Mouse (Mus musculus): Measurements from ENCODE around the gene Sez6.

Sez6 gene

GRCm38 (mm10) chr11:77981609-77982440 is 51.2 kb downstream of the Sez6 start:
- DNase-seq (ENCODE audit: low spot score), result peak; percentile 99

DNA sequence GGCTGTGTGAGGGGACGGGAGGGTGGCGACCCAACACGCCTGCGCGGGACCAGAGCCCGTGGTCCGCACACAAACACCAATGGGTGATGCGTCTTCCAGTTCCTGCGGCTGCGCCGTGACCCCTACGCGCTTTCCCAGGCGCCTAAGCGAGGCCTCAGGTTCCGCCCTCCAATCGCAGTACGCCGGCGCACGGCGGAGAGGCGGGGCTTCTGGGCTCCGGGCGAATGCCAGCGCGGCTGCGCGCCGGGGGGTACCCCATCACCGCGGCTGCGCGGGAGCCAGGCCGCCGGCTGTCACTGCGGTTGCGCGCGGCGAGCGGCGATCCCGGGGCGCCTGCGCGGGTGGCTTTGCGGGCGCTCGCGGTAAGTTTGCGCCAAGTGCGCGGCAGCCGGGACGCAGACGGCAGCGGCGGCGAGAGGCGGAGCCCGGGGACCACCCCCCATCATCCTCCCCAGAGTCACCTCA is 51.9 kb downstream of the Sez6 start, which contains the start of gene Phf12:
TSS of gene Phf12 (plus strand) at position 314 of the 465 bp plus-strand sequence.
- peak; percentile 99 for DNase-seq (ENCODE audit: low spot score)

- DNase-seq (ENCODE audit: low spot score), result peak; percentile 55
Measured at GRCm38 (mm10) chr11:77983191-77983936, 52.8 kb downstream of the Sez6 start.

- DNase-seq (ENCODE audit: low spot score), result peak; percentile 78
Measured at GRCm38 (mm10) chr11:77983937-77984835, 53.6 kb downstream of the Sez6 start.

DNA sequence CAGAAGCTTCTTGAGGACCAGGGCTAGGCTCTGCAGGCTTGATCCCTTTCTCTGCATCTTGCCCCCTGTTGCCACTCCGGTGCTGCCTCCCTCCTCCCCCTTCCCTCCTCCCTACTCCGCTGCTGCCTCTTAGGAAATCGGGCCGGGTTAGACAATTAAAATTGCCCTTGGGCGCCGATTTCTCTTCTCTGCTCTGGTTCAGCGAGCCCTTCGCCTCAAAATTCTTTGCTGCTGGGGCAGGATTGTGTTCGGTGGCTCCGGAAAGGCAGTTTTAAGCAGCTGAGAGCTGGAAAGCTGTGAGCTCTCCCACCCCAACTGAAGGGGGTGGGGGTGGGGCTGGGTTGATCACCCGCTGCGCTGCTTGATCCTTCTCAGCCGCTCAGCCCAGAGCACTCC is 54.2 kb downstream of the Sez6 start:
- peak; percentile 63 for DNase-seq (ENCODE audit: low spot score)

- no peak for DNase-seq (ENCODE audit: low spot score)
Measured at GRCm38 (mm10) chr11:77985541-77986065, 55.0 kb downstream of the Sez6 start.

- DNase-seq (ENCODE audit: low spot score), result no peak
Measured at GRCm38 (mm10) chr11:77989071-77989690, 58.6 kb downstream of the Sez6 start.

- no peak for DNase-seq (ENCODE audit: low spot score)
Measured at GRCm38 (mm10) chr11:77995556-77995955, 65.0 kb downstream of the Sez6 start.

DNA sequence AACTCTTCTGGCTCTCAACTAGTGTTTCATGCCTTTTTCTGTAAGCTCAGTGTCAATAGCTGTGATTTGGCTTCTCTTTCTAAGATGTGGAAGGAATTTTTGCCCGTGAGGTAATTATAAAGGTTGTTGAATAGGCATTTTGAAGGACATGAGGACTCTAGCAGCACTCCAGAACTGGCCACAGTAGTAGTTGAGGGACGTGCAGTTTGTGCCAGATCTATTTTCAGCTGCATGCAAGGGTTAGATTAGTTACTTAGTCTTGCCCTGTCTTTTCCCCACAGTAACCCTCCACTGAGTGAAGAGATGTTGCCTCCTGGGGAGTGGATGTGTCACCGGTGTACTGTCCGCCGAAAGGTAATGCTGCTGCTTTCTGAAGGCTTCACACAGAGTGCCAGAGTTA is 75.8 kb downstream of the Sez6 start:
- no peak for DNase-seq (ENCODE audit: low spot score)

DNA sequence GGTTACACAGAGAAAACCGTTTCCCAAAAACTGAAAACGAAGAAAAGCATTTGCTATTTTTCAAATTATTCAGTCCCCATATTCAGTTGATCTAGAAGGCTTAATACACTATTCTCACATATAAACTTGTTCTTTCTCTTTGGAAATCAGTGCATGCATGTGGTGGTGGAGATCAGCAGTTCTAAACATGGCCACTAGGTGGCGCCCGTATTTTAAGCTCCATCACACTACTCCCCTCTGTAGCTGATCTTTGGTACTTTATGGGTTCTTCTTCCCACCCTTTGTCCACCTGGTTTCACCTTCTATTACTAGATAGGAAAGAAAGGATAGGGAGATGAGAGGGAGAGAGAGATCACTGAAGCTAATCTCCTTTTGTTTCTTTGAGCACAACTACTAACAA is 89.1 kb downstream of the Sez6 start:
- DNase-seq (ENCODE audit: low spot score), result peak; percentile 90

GRCm38 (mm10) chr11:78023607-78024006 is 93.0 kb downstream of the Sez6 start:
- DNase-seq (ENCODE audit: low spot score), result peak; percentile 71
